Mouse (Mus musculus): Measurements from ENCODE around the gene Tanc1. TPM values are rescaled to one million over a fixed set of nuclear protein-coding genes. Genes with fewer than 3 reads are reported as not detected.

The Tanc1 gene
- polyA plus RNA-seq, 1 experiment, result 7.2 TPM

GRCm38 (mm10) chr2:59633761-59634430 is 22.1 kb downstream of the Tanc1 start:
- no peak overlapping the region for H3K27ac ChIP-seq (ENCODE audit: insufficient read depth, low read depth, low read length)
- 81% methylated on average over 5 of the region's 5 CpGs for WGBS
- H3K4me3 ChIP-seq (ENCODE audit: low read depth, low read length), result no peak overlapping the region

GRCm38 (mm10) chr2:59637040-59637785 is 25.4 kb downstream of the Tanc1 start:
- 56% methylated on average over 18 of the region's 18 CpGs for WGBS
- Histone ChIP-seq H3K36me3 (ENCODE audit: control insufficient read depth, insufficient read depth, low read length) (no peaks in the 10 kb centered on the region), H3K4me1 (ENCODE audit: control insufficient read depth, insufficient read depth, insufficient read length, low read length) (peaks cover 7% of the 10 kb centered on the region), H3K27ac (ENCODE audit: insufficient read depth, low read depth, low read length) (no peak overlapping the region; the same call in 1 of the 2 replicates), H3K27me3 (ENCODE audit: control insufficient read depth, insufficient read depth, low read length) (no peaks in the 10 kb centered on the region), H3K4me3 (ENCODE audit: low read depth, low read length) (no peak overlapping the region)
- no peak for TF ChIP-seq POLR2A (IDR thresholded peaks at IDR 0.05; ENCODE audit: low read depth, low read length)
- TF ChIP-seq CTCF (IDR thresholded peaks at IDR 0.05; ENCODE audit: extremely low read depth, insufficient read length, insufficient replicate concordance, low read depth, low read length), result no peak

More at GRCm38 (mm10) chr2:59633761-59634430, 22.1 kb downstream of the Tanc1 start:
- Histone ChIP-seq H3K27me3 (ENCODE audit: control insufficient read depth, insufficient read depth, low read length) (no peaks in the 10 kb centered on the region), H3K4me1 (ENCODE audit: control insufficient read depth, insufficient read depth, insufficient read length, low read length) (peaks cover 13% of the 10 kb centered on the region), H3K36me3 (ENCODE audit: control insufficient read depth, insufficient read depth, low read length) (no peaks in the 10 kb centered on the region)
- no peak for TF ChIP-seq POLR2A (IDR thresholded peaks at IDR 0.05; ENCODE audit: low read depth, low read length)
- no peak for TF ChIP-seq CTCF (IDR thresholded peaks at IDR 0.05; ENCODE audit: extremely low read depth, insufficient read length, insufficient replicate concordance, low read depth, low read length)

DNA sequence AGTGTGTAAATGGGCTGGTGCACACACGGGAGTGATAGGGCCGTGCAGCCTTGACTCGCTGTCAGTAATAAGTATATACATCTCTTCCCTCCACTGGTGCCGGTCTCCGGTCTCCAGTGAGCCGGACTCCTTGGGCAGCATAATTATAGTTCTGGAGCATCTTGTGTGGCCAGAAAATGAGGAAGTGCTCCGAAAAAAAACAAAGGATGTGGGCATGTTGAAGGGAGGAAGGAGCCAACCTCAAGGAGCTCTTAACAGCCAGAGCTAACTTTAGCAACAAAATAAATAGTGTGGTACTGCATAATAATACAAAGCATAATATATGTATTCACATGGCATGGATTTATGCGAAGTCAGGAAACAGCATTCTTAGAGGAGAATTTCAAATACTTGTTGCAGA is 30.9 kb downstream of the Tanc1 start:
- Histone ChIP-seq H3K36me3 (ENCODE audit: control insufficient read depth, insufficient read depth, low read length) (no peaks in the 10 kb centered on the region), H3K27me3 (ENCODE audit: control insufficient read depth, insufficient read depth, low read length) (no peaks in the 10 kb centered on the region), H3K4me3 (ENCODE audit: low read depth, low read length) (no peak overlapping the region), H3K4me1 (ENCODE audit: control insufficient read depth, insufficient read depth, insufficient read length, low read length) (peaks cover 7% of the 10 kb centered on the region; the same call in 1 of the 2 replicates), H3K27ac (ENCODE audit: insufficient read depth, low read depth, low read length) (no peak overlapping the region)
- TF ChIP-seq CTCF (IDR thresholded peaks at IDR 0.05; ENCODE audit: extremely low read depth, insufficient read length, insufficient replicate concordance, low read depth, low read length) (no peak), POLR2A (IDR thresholded peaks at IDR 0.05; ENCODE audit: low read depth, low read length) (no peak)
- WGBS, result 69% methylated on average over 8 of the region's 8 CpGs

GRCm38 (mm10) chr2:59644816-59645215 is 33.0 kb downstream of the Tanc1 start:
- TF ChIP-seq CTCF (IDR thresholded peaks at IDR 0.05; ENCODE audit: extremely low read depth, insufficient read length, insufficient replicate concordance, low read depth, low read length) (no peak), POLR2A (IDR thresholded peaks at IDR 0.05; ENCODE audit: low read depth, low read length) (no peak)
- Histone ChIP-seq H3K4me1 (ENCODE audit: control insufficient read depth, insufficient read depth, insufficient read length, low read length) (peaks cover 7% of the 10 kb centered on the region; the same call in 1 of the 2 replicates), H3K27ac (ENCODE audit: insufficient read depth, low read depth, low read length) (no peak overlapping the region), H3K36me3 (ENCODE audit: control insufficient read depth, insufficient read depth, low read length) (no peaks in the 10 kb centered on the region; the same call in none of the 2 replicates), H3K4me3 (ENCODE audit: low read depth, low read length) (no peak overlapping the region), H3K27me3 (ENCODE audit: control insufficient read depth, insufficient read depth, low read length) (no peaks in the 10 kb centered on the region)
- WGBS, result 42% methylated on average over 5 of the region's 5 CpGs

DNA sequence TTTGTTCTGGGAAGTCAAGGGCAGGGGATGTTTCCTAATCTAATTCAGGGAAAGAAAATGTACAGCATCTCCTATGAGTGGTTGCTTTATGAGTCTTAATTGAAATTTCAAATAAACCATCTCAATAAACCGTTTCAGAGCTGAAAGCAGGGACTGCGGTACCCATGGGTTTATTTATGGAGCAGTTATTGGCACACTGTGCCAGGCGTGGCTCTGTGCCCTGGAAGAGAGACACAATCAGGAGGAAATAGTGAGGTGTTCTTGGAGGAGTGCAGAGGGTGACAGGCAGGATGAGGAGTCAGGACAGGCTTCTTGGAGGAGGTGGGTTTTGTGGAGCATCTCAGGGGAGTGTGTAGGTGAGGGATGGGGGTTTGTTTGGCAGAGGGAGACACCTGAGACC is 33.7 kb downstream of the Tanc1 start:
- H3K36me3 ChIP-seq (ENCODE audit: control insufficient read depth, insufficient read depth, low read length), result no peaks in the 10 kb centered on the region; the same call in none of the 2 replicates
- no peak overlapping the region for H3K27ac ChIP-seq (ENCODE audit: insufficient read depth, low read depth, low read length)
- TF ChIP-seq CTCF (IDR thresholded peaks at IDR 0.05; ENCODE audit: extremely low read depth, insufficient read length, insufficient replicate concordance, low read depth, low read length) (no peak), POLR2A (IDR thresholded peaks at IDR 0.05; ENCODE audit: low read depth, low read length) (no peak)
- WGBS, result 18% methylated on average over 3 of the region's 3 CpGs
- H3K27me3 ChIP-seq (ENCODE audit: control insufficient read depth, insufficient read depth, low read length), result no peaks in the 10 kb centered on the region
- peaks cover 7% of the 10 kb centered on the region; the same call in 1 of the 2 replicates for H3K4me1 ChIP-seq (ENCODE audit: control insufficient read depth, insufficient read depth, insufficient read length, low read length)
- H3K4me3 ChIP-seq (ENCODE audit: low read depth, low read length), result no peak overlapping the region

GRCm38 (mm10) chr2:59646740-59647390 is 35.0 kb downstream of the Tanc1 start:
- Histone ChIP-seq H3K27me3 (ENCODE audit: control insufficient read depth, insufficient read depth, low read length) (no peaks in the 10 kb centered on the region), H3K27ac (ENCODE audit: insufficient read depth, low read depth, low read length) (no peak overlapping the region), H3K36me3 (ENCODE audit: control insufficient read depth, insufficient read depth, low read length) (no peaks in the 10 kb centered on the region; the same call in none of the 2 replicates), H3K4me3 (ENCODE audit: low read depth, low read length) (no peak overlapping the region), H3K4me1 (ENCODE audit: control insufficient read depth, insufficient read depth, insufficient read length, low read length) (peaks cover 7% of the 10 kb centered on the region; the same call in 1 of the 2 replicates)
- WGBS, result 82% methylated on average over 20 of the region's 20 CpGs
- no peak for TF ChIP-seq POLR2A (IDR thresholded peaks at IDR 0.05; ENCODE audit: low read depth, low read length)
- no peak for TF ChIP-seq CTCF (IDR thresholded peaks at IDR 0.05; ENCODE audit: extremely low read depth, insufficient read length, insufficient replicate concordance, low read depth, low read length)

All from small intestine, adult 2 months (tissue).